Mouse (Mus musculus) left cerebral cortex, postnatal 14 days (tissue): ENCODE results near the gene Kif14. TPM values are rescaled to one million over a fixed set of nuclear protein-coding genes. Genes with fewer than 3 reads are reported as not detected.

Experiments
- DNase-seq, 2 experiments: peaks; one replicate each; pipeline ENCODE4 v3.0.0; 2021 to 2022; ENCODE audit warnings: low spot score in 2 of 2, mixed read lengths in 1 of 2
- intact Hi-C: fragments of 180-260 bp; cut with DNase I; formaldehyde crosslinking; loops from one replicate; pipeline ENCODE4 v1.15.1; 2025
- total RNA-seq, 2 experiments: library from RNA; stranded (reverse); gene quantifications; 2 replicates each; pipeline ENCODE4 v1.2.3; 2021

Kif14 gene
- total RNA-seq, 2 experiments from 2014 or later: 0.46 to 0.59 TPM

DNA sequence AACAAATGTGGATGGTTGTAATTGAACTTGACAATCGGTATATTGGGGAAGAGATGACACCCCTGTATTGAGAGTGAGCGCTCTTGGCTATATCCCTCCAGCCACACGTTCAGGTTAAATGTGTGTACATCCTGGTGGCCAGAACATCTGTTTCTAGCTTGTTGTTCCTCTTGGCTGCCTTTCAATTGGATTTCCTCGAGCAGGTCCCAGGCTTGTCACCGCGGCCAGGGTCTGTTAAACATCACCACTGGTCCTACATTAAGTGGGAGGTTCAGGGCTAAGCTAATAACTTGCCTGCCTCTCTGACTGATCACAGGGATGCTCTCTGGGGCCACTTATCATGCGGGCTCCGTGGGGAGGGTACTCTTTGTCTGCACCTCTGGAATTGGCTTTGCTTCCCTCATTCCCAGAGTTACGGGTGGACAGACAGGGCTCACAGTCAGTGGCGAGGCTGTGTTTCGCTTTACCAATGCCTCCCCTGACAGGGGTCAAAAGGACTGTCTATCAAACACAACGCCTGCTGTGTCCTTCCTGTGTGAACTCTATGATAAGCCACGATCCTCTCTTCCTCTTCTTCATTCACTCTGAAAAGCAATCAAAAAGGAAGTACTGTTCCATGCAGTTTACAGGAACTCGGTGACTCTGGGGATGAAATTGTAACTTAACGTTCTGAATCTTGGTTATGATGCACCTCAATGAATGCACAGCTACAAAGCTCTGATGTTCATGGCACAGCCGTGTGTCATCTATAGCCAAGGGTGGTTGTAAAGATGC is 111.9 kb downstream of the Kif14 start:
- intact Hi-C loops: no loop called here
- DNase-seq: no peak

DNA sequence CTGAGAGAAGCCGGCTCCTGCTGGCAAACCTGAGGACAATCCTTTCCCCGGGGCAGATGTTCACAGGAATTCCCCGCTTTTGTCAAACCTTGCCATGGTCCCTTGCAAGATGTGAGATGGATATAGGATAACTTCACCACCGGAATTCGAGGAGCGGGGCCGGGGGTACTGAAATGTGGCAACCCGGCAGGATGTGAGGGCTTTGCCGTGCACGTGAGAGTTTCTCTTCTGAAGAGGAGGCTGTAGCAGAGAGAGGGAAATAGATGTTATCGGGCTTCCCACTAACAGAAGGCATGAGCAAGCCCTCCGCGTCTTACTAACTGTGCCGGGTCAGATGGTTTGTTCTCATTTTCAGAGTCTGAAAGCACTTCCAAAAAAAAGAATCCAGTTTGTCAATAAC is 113.2 kb downstream of the Kif14 start:
- no peak for DNase-seq
- intact Hi-C loops: no loop called here

DNA sequence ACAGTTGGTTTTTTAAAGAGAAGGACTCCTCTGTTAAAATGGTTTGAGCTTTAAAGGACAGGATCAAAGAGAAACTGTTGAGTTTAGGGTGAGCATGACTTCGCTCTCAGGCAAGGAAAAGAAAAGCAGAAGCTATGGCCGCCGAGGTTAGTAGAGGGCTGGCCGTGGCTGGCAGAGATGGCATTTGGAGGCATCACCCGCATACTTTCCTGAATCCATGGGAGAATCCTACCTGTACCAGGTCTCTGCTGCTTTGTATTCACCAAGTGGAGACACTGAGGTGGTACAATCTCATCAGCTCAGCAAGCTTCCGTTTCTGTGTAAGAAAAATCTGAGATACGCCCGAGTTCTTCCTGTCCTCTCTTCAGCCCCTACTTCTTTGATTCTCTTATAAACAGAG is 114.1 kb downstream of the Kif14 start:
- intact Hi-C loops: no loop called here

More for the DNA sequence above, 114.1 kb downstream of the Kif14 start:
- DNase-seq: no peak

Other genes with a start within 250 kb of the Kif14 start
- 1 to 10 TPM; 3.6 to 4.1 TPM for gene Inava, start 232.1 kb upstream of the Kif14 start, total RNA-seq
- gene Gpr25, start 205.5 kb upstream of the Kif14 start, total RNA-seq: 1 to 10 TPM; 5.9 to 9.5 TPM
- gene Camsap2, start 120.2 kb upstream of the Kif14 start, total RNA-seq: 100 to 1,000 TPM; 134 to 139 TPM
- gene Ddx59, start 51.1 kb upstream of the Kif14 start, total RNA-seq: 1 to 10 TPM; 8.4 to 8.7 TPM
- 10 to 100 TPM; 35.8 to 39.9 TPM for gene Zfp281, start 158.6 kb downstream of the Kif14 start, total RNA-seq